Mouse (Mus musculus) spleen, postnatal 10 days (tissue): Measurements from ENCODE around the gene Gm11096.

Experiments used
- DNase-seq, 2 experiments: peaks; one replicate each; pipeline ENCODE4 v3.0.0; 2021 to 2022; ENCODE audit warnings: low spot score in 2 of 2

The Gm11096 gene

GRCm38 (mm10) chr17:81441463-81441862 is at the start of gene Gm11096:
Gene Gm11096, plus strand, starts transcription at chr17:81441763.
- DNase-seq, result no peak

GRCm38 (mm10) chr17:81393040-81393439 is 48.5 kb upstream of the Gm11096 start:
- DNase-seq, result no peak

GRCm38 (mm10) chr17:81394124-81394523 is 47.4 kb upstream of the Gm11096 start:
- no peak for DNase-seq

- DNase-seq, result no peak
These were observed 44.1 kb upstream of the Gm11096 start for GRCm38 (mm10) chr17:81397434-81397833.

- DNase-seq, result no peak
These were observed 41.2 kb upstream of the Gm11096 start for GRCm38 (mm10) chr17:81400377-81400776.

GRCm38 (mm10) chr17:81402636-81403035 is 38.9 kb upstream of the Gm11096 start:
- no peak for DNase-seq

GRCm38 (mm10) chr17:81403121-81403520 is 38.4 kb upstream of the Gm11096 start:
- no peak for DNase-seq

- DNase-seq, result no peak
These were observed 37.3 kb upstream of the Gm11096 start for GRCm38 (mm10) chr17:81404225-81404624.

GRCm38 (mm10) chr17:81412736-81413135 is 28.8 kb upstream of the Gm11096 start:
- DNase-seq, result no peak

GRCm38 (mm10) chr17:81416361-81417114 is 25.0 kb upstream of the Gm11096 start:
- no peak for DNase-seq

- no peak for DNase-seq
These were observed 21.6 kb upstream of the Gm11096 start for GRCm38 (mm10) chr17:81419802-81420459.

GRCm38 (mm10) chr17:81424256-81424912 is 17.2 kb upstream of the Gm11096 start:
- no peak for DNase-seq

GRCm38 (mm10) chr17:81427245-81427644 is 14.3 kb upstream of the Gm11096 start:
- DNase-seq, result no peak

GRCm38 (mm10) chr17:81432733-81433132 is 8.8 kb upstream of the Gm11096 start:
- no peak for DNase-seq

GRCm38 (mm10) chr17:81433148-81433547 is 8.4 kb upstream of the Gm11096 start:
- DNase-seq, result no peak

- no peak for DNase-seq
These were observed 13.7 kb downstream of the Gm11096 start for GRCm38 (mm10) chr17:81455269-81455668.

GRCm38 (mm10) chr17:81455977-81456376 is 14.4 kb downstream of the Gm11096 start:
- no peak for DNase-seq

- no peak for DNase-seq
These were observed 17.8 kb downstream of the Gm11096 start for GRCm38 (mm10) chr17:81459379-81459778.

GRCm38 (mm10) chr17:81468941-81469340 is 27.4 kb downstream of the Gm11096 start:
- no peak for DNase-seq

- no peak for DNase-seq
These were observed 31.8 kb downstream of the Gm11096 start for GRCm38 (mm10) chr17:81473363-81473762.

- DNase-seq, result no peak
These were observed 35.9 kb downstream of the Gm11096 start for GRCm38 (mm10) chr17:81477420-81477819.

- DNase-seq, result no peak
These were observed 38.2 kb downstream of the Gm11096 start for GRCm38 (mm10) chr17:81479807-81480206.
